Mouse (Mus musculus) heart, adult 2 months (tissue): ENCODE measurements at regions not wholly inside any gene's neighbourhood (a gene's known extent, or its start where the extent isn't known, plus 50 kb on each side); places are given as distances from the start of the nearest gene placed in this dataset.

ENCODE experiments used
- DNase-seq, 2 experiments: peaks; one replicate each; pipeline ENCODE4 v3.0.0; 2021
- H3K27ac ChIP-seq: fragments of 200-600 bp; 2 replicates; pipeline ENCODE4 v1.8.1; 2022
- H3K27me3 ChIP-seq: fragments of 200-500 bp; 2 replicates; pipeline ENCODE4 v1.6.1; 2012; ENCODE audit warnings: mild to moderate bottlenecking, low read length, inconsistent platforms, mixed read lengths; ENCODE audit not compliant: control insufficient read depth, insufficient read depth
- H3K36me3 ChIP-seq: fragments of 200-500 bp; 2 replicates; pipeline ENCODE4 v1.6.1; 2012; ENCODE audit warnings: low read length, inconsistent platforms; ENCODE audit not compliant: control insufficient read depth, insufficient read depth
- H3K4me1 ChIP-seq: fragments of 200-500 bp; 2 replicates; pipeline ENCODE4 v1.6.1; 2011; ENCODE audit warnings: low read length; ENCODE audit not compliant: control insufficient read depth, insufficient read depth
- H3K4me3 ChIP-seq: fragments of 200-600 bp; 2 replicates; pipeline ENCODE4 v1.8.1; 2022
- H3K79me2 ChIP-seq: fragments of 200-500 bp; replicated peaks from 2 replicates; pipeline ENCODE4 v1.6.1; 2012; ENCODE audit warnings: mild to moderate bottlenecking, inconsistent platforms, low read length, moderate library complexity, mixed read lengths; ENCODE audit not compliant: control insufficient read depth, insufficient read depth
- H3K9ac ChIP-seq: fragments of 200-500 bp; 2 replicates; pipeline ENCODE4 v1.6.1; 2012; ENCODE audit warnings: low read depth, mild to moderate bottlenecking, control low read depth, inconsistent platforms, low read length, mixed read lengths
- CTCF ChIP-seq: fragments of 200-600 bp; IDR thresholded peaks from 2 replicates; pipeline ENCODE4 v1.8.1; 2022; ENCODE audit warnings: antibody characterized with exemption, mild to moderate bottlenecking, moderate library complexity
- EP300 ChIP-seq: fragments of 200-500 bp; IDR thresholded peaks from 2 replicates; pipeline ENCODE4 v1.6.1; 2011; ENCODE audit warnings: low read depth, low read length, control low read depth; ENCODE audit not compliant: insufficient read depth
- POLR2A ChIP-seq: fragments of 200-500 bp; IDR thresholded peaks from 2 replicates; pipeline ENCODE4 v1.6.1; 2011; ENCODE audit warnings: mild to moderate bottlenecking, low read depth, low read length, control low read depth; ENCODE audit not compliant: insufficient read depth
- WGBS: fragments of 180-500 bp; shearing (Covaris S2); methylation state at CpG from one replicate; pipeline ENCODE4 v1.1.7; 2018; 5-methylcytosine and 5-hydroxymethylcytosine counted together
- intact Hi-C: fragments of 180-260 bp; cut with DNase I; formaldehyde crosslinking; loops from one replicate; pipeline ENCODE4 v1.15.1; 2025

- no peak for DNase-seq
- no peaks in the 10 kb centered on the region for H3K79me2 ChIP-seq
- no peak overlapping the region for H3K4me3 ChIP-seq
- H3K36me3 ChIP-seq = no peaks in the 10 kb centered on the region
- H3K27ac ChIP-seq = no peak overlapping the region
- no peak overlapping the region for H3K9ac ChIP-seq
- intact Hi-C loops = no loop called here
- WGBS = 52% methylated on average over 4 of the region's 4 CpGs
- H3K27me3 ChIP-seq = no peaks in the 10 kb centered on the region
- TF ChIP-seq CTCF = no peak
- no peak for TF ChIP-seq POLR2A
- TF ChIP-seq EP300 = no peak
- H3K4me1 ChIP-seq = no peaks in the 10 kb centered on the region
Observed at GRCm38 (mm10) chr1:76404003-76404402, 857.9 kb downstream of the Slc4a3 start.

GRCm38 (mm10) chr1:76410813-76411212 lies 864.7 kb downstream of the Slc4a3 start:
- H3K79me2 ChIP-seq = no peaks in the 10 kb centered on the region
- no peak overlapping the region for H3K9ac ChIP-seq

GRCm38 (mm10) chr1:76420525-76420924 lies 874.5 kb downstream of the Slc4a3 start:
- no peak for DNase-seq
- no peak overlapping the region for H3K4me3 ChIP-seq
- H3K36me3 ChIP-seq = no peaks in the 10 kb centered on the region
- H3K4me1 ChIP-seq = no peaks in the 10 kb centered on the region
- intact Hi-C loops = no loop called here
- no peak overlapping the region for H3K27ac ChIP-seq
- no peaks in the 10 kb centered on the region for H3K27me3 ChIP-seq
- no peak for TF ChIP-seq EP300
- TF ChIP-seq POLR2A = no peak
- TF ChIP-seq CTCF = no peak
- H3K79me2 ChIP-seq = no peaks in the 10 kb centered on the region
- 87% methylated on average over 9 of the region's 9 CpGs for WGBS
- no peak overlapping the region for H3K9ac ChIP-seq

More at GRCm38 (mm10) chr1:76410813-76411212, 864.7 kb downstream of the Slc4a3 start:
- no peak for DNase-seq
- no peaks in the 10 kb centered on the region for H3K4me1 ChIP-seq
- intact Hi-C loops = no loop called here
- no peak overlapping the region for H3K27ac ChIP-seq
- no peak overlapping the region for H3K4me3 ChIP-seq
- no peaks in the 10 kb centered on the region for H3K27me3 ChIP-seq
- no peaks in the 10 kb centered on the region for H3K36me3 ChIP-seq
- WGBS = 93% methylated on average over 4 of the region's 4 CpGs
- TF ChIP-seq POLR2A = no peak
- no peak for TF ChIP-seq CTCF

- TF ChIP-seq POLR2A (no peak), CTCF (no peak), EP300 (no peak)
- 81% methylated on average over 7 of the region's 7 CpGs for WGBS
- intact Hi-C loops = no loop called here
- DNase-seq = no peak
- Histone ChIP-seq H3K4me1 (no peaks in the 10 kb centered on the region), H3K4me3 (no peak overlapping the region), H3K9ac (no peak overlapping the region), H3K79me2 (no peaks in the 10 kb centered on the region), H3K27ac (no peak overlapping the region), H3K27me3 (no peaks in the 10 kb centered on the region), H3K36me3 (no peaks in the 10 kb centered on the region)
Observed at GRCm38 (mm10) chr1:76427439-76427838, 881.4 kb downstream of the Slc4a3 start.

GRCm38 (mm10) chr1:76430041-76430610 lies 884.1 kb downstream of the Slc4a3 start:
- no peak for DNase-seq
- Histone ChIP-seq H3K27ac (no peak overlapping the region), H3K27me3 (no peaks in the 10 kb centered on the region), H3K79me2 (no peaks in the 10 kb centered on the region), H3K9ac (no peak overlapping the region), H3K4me1 (no peaks in the 10 kb centered on the region), H3K36me3 (no peaks in the 10 kb centered on the region), H3K4me3 (no peak overlapping the region)
- 84% methylated on average over 6 of the region's 6 CpGs for WGBS
- intact Hi-C loops = no loop called here
- TF ChIP-seq CTCF = no peak
- no peak for TF ChIP-seq EP300
- no peak for TF ChIP-seq POLR2A

GRCm38 (mm10) chr1:76433481-76433941 lies 887.4 kb downstream of the Slc4a3 start:
- Histone ChIP-seq H3K4me3 (no peak overlapping the region), H3K4me1 (no peaks in the 10 kb centered on the region), H3K27me3 (no peaks in the 10 kb centered on the region), H3K79me2 (no peaks in the 10 kb centered on the region), H3K27ac (no peak overlapping the region), H3K9ac (no peak overlapping the region), H3K36me3 (no peaks in the 10 kb centered on the region)
- intact Hi-C loops = no loop called here
- no peak for TF ChIP-seq EP300
- TF ChIP-seq POLR2A = no peak
- no peak for TF ChIP-seq CTCF
- WGBS = 72% methylated on average over 6 of the region's 6 CpGs
- DNase-seq = no peak
